Mouse (Mus musculus) cerebral cortex, adult 2 months (tissue): Measurements from ENCODE around the gene Dctn2.

Experiments
- WGBS: fragments of 180-500 bp; shearing (Covaris S2); methylation state at CpG from one replicate; pipeline ENCODE4 v1.1.7; 2018; 5-methylcytosine and 5-hydroxymethylcytosine counted together

Dctn2 gene

DNA sequence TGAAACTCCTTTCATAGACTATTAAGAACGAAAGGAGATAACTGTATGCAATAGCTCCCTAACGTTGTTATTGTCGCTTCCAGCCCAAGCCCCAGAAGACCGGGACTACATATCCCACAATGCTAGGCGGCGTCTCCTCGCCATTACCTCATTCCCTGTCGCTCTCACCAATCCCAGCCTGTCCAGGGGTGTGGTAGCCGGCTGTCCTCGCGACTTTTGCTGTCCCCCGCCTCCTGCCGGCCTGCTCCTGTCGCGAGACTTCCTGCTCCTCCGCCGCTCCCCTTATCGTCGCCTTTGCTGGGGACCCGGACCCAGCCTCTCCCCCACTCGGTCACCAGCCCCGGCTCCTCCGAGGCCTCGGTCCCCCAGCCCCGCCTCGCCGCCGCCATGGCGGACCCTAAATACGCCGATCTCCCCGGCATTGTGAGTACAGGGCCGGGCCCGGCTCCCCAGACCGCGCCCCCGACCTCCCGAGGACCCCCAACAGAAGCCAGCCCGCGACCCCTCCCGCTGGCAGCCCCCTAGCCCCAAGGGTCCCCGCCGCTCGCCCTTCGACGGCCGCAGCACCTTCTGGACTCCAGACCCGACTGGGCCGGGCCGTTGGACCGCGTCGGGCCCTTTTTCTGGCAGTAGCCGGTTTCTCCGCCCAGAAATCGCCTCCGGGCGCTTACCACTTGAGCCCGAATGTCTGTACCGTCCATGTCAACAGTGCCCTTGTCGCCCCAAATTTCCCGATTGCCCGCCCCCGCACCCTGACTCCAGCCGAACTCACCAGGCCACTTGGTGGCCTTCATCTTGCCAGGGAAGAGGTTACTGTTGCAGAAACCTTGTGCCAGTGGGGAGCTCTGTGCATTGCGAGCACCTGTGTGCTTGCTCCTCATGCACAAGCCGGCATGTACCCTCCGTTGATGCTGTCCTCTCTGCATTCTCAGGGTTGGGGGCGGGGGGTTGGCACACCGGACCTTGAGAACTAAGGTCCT is at the start of gene Dctn2:
Gene Dctn2 (plus strand): TSS at position 257 of the 980 bp plus-strand sequence.
- WGBS: under 1% methylated on average over 70 of the region's 70 CpGs

DNA sequence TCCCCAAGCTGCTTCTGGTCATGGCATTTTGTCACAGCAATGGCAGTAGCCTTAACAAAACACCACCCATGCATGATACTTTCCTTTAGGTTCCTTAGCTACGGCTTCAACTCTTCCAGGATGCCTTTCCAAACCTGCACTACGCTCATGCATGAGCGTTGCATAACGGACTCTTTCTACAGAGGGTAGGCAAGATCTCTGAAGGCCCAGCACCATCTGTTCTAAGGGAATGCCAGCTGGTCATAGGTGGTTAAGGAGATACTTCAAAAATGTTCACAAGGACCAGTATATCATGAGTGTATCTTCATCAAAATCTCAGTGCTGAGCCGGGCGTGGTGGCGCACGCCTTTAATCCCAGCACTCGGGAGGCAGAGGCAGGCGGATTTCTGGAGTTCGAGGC is 49.7 kb upstream of the Dctn2 start:
- WGBS: 66% methylated on average over 11 of the region's 11 CpGs

DNA sequence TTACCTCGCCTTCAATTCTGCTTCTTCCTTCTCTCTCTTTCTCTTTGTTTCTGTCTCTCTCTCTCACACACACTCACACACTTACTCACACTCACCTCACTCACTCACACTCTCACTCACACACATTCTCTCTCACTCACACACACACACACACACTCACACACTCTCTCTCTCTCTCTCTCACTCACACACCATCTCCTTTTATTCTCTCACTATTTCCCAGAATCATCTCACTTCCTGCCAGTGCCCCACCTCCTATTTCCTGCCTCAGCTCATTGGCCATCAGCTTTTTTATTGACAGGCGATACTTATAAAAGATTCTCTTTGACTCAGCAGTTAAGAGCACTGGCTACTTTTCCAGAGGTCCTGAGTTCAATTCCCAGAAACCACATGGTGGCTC is 47.8 kb upstream of the Dctn2 start:
- 98% methylated on average over 2 of the region's 2 CpGs for WGBS

DNA sequence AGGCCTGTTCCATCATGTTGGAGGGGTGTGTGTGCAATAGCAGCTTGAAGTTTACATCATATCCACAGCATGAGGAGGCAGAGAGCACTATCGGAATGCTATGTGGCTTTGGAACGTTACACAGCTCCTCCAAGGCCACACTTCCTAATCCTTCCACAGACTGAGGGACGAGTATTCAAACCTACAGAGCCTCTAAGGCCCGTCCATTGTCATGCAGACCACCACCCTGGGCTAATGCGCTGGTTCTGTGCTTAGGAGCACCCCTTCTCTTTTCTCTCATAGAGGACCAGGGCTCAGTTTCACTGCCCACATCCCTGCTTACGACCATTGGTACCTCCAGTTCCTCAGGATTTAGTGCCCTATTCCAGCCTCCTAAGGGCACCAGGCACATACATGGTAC is 41.0 kb upstream of the Dctn2 start:
- WGBS: 46% methylated on average over 6 of the region's 6 CpGs

DNA sequence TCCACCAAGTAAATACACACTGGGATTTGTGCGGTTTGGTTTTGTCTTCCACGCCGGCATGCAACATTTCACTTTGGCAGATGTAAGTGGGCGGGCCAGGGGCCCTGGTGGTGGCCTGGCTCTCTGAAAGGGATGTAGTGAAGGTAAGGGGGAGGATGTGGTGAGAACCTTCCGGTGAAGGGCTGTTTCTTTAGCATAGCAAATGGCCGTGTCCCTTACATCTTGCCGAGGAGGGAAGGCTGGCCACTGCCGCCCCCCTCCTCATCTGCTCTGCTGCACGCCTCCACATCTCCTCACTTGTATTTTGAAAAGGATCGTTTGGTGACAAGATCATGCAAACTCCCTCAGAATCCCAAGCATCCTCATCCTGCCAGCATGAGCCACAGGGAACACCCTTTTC is 40.4 kb upstream of the Dctn2 start:
- WGBS: 35% methylated on average over 10 of the region's 10 CpGs

DNA sequence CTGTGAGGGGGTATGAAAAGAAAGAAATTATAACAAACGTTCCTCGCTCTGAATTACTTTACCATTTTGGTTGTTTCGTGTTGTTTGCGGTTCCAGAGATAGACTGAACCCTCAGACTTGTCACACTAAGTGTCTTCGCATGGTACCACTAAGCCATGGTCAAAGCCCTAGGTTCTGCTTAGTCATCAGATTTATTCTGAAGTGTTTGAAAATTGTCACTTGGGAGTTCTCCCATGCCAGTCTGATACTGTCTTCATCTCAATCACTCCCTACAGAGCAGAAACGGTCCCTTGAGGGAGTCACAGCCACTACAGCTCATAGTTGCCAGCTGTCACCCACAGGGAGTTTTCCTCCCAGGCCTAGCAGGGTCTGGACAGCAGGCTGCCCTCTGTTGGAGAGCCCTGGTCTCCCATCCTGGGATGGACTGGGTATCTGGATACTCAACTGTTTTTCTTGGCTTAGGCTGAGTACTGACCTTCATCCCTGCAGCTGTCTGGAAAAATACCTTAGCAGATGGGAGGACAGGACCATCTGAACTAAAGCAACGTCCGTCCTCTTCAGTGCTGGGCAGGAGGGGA is 39.8 kb upstream of the Dctn2 start:
- 51% methylated on average over 8 of the region's 8 CpGs for WGBS

DNA sequence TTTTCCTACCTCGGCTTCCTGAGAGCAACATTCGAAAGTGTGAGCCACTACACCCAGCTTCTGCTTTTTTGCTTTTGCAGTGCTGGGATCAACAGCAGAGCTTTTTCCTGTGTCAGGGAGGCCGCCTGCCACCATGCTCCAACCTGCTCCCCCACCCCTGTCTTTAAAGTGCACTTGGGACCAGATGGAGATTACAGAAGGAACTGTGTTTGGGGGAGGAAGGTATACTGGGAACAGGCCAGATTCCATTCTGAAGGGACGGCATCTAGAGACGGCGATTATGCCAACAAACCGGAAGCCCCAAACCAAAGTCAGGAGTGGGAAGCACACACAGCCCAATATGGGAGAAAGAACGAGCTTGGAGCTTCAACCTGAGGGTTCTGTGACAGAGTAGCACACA is 39.0 kb upstream of the Dctn2 start:
- WGBS: 40% methylated on average over 8 of the region's 8 CpGs

DNA sequence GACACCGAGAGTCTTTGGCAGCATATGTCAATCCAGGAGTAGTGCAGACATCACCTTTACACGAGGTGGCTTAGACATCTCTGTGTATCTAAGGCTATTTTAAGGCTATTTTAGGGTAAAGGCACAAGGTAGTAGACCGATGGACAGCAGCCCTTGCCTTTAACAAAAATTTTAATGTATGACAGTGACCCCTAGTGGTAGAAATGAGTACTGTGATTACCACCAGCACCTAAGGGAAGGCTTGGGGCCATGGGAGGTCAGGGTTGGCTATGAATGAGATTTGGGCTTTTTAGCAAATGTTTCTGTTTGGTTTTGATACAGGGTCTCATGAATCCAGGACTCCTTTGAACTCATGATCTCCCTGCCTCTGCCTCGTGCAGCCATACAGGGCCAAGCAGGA is 37.3 kb upstream of the Dctn2 start:
- 13% methylated on average over 4 of the region's 4 CpGs for WGBS

DNA sequence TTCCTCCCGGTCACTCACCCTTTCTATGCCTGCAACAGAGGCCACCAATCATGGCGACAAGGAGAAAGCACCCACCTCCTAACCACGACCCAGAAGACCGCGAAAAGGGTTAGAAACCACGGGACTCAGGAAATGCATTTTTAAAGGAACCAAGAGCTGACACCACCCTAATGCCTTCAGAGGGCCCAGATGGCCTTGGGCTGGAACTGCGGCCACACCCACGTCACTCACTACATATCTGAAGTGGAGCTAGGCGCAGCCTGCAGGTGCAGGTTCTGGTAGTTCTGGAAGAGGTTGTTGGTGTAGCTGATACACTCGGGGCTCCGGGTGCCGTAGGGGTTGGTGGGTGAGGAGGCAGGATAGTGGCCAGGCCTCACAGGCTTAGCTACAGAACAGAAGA is 35.5 kb upstream of the Dctn2 start:
- 80% methylated on average over 12 of the region's 12 CpGs for WGBS

DNA sequence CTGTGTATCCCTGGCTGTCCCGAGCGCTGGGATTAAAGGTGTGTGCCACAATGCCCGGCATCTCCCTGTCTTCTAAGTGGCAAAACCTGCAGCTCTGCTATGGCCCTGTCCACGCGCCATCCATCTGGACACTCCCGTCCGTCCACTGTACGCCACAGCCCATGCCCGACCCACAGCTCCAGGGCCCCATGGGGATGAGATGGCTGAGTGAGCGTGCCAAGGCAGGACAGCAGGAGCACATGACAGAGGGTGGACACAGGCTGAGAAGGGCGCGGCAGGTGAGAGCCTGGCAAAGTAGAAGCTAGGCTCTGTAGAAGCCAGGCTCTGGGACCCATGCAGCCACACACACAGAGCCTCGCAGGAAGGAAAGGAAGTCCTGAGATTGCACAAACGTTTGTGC is 34.4 kb upstream of the Dctn2 start:
- 75% methylated on average over 14 of the region's 14 CpGs for WGBS

DNA sequence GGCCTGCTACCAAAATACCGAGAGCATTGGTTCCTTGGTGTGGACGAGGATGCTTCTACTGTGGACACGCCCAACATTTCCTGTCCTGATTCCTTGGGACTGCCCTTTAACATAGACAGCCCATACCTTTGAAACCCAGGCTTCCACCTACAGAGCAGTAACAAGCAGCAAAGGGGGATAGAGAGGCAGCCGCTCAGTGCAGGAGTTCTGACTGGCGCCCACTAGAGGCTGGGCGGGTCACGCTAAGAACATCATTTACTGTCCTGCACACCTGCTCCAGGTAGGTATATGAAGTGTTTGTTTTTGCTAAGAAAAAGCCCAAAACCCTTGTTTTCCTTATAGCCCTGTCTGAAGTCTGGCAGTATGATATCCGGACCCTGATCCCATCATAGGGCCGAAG is 33.0 kb upstream of the Dctn2 start:
- WGBS: 76% methylated on average over 9 of the region's 9 CpGs

DNA sequence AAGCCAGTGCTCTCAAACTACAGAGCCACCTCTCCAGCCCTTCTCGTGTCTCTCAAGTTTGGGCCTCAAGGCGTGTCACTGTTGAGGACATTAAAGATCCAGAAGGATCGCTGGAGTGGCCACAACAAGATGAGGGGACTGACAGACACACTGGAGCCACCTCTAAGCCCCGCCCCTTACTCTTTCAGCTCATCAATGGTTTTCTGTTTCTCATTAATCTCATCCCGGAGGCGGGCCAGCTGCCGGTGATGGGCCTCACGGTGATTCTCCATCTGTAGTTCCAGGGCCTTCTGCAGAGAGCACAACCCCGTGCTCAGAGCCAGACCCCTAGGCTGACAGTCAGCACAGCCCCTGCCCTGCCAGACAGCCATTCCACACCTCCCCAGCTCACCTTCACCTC is 29.6 kb upstream of the Dctn2 start:
- 45% methylated on average over 9 of the region's 9 CpGs for WGBS

DNA sequence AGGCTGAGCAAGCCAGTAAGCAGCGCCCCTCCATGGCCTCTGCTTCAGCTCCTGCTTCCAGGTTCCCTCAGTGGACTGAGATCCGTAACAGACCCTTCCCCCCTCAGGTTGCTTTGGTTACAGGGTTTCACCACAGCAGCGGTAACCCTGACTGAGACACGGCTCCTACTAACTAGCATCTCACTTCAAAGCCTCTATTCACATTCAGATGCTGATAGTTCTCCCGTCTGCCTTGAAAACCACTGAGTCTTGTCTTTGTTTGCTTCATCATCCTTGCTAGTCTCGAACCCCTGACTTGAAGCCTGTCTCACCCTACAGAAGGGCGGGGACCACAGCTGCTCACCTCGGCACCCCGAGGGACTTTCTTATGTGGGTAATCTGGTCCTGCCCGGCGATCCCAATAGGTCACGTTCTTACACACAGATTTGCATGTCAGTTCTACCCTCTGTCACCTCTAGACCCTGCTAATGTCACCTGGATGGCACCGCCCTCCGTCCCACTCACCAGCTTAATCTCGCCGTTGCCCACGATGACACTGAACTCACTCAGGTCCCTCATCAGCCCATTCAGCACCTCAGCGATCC is 27.8 kb upstream of the Dctn2 start:
- WGBS: 71% methylated on average over 18 of the region's 18 CpGs

DNA sequence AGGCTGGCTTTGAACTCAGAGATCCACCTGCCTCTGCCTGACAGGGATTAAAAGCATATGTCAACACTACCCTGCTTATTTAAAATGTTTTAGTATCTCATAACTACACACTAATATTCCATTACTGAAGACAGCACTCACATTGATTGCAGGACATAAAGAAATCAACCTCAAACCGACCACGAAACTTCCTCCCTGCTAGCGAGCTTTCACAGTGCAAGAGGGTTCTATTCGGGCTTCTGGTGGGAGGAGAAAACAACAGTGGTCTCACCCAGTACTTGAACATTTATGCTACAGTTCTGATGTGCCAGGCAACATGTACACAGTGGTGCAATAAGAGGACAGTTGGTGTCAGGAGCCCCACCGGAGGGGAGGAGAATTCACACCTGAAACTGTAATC is 15.4 kb upstream of the Dctn2 start:
- 75% methylated on average over 5 of the region's 5 CpGs for WGBS

DNA sequence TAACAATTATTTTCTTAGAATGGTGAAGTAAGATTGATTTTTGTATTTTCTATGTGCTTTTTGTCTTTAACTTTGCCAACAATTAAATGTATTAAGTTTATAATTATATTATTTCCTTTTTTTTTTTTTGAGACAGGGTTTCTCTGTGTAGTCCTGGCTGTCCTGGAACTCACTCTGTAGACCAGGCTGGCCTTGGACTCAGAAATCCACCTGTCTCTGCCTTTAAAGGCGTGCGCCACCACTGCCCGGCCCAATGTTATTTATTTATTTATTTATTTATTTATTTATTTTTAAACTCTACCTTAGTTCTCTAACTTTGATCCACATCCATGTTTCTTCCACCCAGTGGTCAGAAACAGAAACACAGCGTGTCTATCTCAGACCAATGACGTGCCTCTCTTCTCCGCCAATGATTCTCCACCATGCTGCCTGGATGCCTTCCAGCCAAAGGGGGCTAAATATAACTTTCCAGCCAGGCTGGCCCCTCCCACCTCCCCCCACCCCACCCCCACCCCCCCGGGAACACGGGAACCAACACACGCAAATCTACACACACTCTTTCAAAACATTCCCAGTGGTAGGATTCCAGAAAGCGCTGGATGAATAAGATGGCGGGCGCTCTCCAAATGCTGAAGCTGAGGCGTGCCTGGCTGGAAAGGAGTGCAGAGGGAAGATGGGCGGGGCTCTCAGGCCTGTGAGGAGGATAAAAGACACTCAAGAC is 10.4 kb upstream of the Dctn2 start:
- WGBS: 23% methylated on average over 14 of the region's 14 CpGs

DNA sequence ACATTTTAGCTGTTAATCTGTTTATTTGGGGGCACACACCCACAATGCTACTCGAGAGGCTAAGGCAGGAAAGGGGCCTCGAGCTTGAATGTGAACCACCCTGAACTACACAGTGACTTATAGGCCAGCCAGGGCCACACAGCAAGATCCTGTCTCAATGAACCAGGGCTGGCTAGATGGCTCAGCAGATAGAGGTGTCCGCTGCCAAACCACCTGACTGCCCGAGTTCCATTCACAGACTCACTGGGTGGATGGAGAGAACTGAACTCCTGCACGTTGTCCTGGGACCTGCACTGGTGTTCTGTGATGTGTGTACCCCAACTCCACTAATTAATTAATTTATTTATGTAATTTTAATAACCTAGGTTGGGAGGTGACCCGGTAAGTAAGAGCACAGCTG is 8.4 kb upstream of the Dctn2 start:
- WGBS: 63% methylated on average over 6 of the region's 6 CpGs

DNA sequence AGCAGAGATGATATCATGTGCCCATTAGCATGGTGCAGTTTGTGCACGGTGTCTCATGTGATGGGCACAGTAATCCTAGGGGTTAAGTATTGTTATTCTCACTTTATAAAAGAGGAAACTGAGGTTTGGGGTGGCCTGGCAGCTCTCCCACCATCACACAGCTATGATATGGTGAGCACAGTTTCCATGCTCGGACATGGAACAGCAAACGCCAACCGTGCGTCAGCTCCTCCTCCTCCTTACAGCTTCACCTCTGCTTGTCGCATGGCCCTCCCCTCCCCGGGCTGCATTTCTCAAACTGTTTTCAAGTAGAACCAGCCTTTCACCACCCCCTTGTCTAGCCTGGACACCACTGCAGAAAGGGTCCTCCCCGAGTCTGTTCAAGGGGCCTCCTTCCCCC is 7.7 kb upstream of the Dctn2 start:
- WGBS: 36% methylated on average over 8 of the region's 8 CpGs

DNA sequence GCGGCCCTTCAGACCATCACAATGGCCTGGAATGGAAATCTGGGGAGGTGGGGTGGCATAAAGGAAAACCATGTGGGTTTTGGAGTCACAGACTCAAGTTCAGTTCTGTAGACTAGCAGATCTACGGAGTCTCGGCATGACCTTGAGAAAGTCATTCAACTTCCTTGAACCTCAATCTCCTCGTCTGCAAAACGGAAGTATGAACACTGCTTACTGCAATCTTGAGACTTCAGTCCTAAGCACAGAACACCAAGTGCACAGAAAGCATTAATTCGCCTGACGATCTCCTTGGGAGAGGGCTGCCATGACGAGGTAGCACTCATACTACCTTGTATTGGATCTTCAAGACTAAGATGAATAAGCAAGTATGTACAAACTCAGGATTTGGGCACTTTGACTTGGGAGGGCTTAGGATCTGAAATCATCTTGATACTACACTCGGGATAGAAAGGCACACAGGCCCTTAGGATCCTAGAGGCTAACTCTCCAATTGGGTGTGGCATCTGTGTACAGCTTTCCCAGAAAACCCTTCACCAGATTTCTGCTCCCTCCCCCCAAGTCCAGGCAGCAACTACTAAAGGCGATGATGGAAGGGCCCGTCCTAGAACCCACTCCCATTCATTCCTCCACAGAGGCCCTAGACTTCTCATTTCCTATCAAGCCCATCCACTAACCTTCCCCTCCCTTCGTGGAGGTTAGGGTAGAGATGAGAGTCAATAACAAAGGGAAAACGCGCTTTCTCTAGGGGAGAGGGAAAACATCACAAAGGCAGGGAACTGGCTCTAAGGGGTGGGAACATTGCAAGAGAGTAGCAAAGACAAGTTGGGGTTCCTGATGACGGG is 4.2 kb upstream of the Dctn2 start:
- WGBS: 37% methylated on average over 15 of the region's 15 CpGs

DNA sequence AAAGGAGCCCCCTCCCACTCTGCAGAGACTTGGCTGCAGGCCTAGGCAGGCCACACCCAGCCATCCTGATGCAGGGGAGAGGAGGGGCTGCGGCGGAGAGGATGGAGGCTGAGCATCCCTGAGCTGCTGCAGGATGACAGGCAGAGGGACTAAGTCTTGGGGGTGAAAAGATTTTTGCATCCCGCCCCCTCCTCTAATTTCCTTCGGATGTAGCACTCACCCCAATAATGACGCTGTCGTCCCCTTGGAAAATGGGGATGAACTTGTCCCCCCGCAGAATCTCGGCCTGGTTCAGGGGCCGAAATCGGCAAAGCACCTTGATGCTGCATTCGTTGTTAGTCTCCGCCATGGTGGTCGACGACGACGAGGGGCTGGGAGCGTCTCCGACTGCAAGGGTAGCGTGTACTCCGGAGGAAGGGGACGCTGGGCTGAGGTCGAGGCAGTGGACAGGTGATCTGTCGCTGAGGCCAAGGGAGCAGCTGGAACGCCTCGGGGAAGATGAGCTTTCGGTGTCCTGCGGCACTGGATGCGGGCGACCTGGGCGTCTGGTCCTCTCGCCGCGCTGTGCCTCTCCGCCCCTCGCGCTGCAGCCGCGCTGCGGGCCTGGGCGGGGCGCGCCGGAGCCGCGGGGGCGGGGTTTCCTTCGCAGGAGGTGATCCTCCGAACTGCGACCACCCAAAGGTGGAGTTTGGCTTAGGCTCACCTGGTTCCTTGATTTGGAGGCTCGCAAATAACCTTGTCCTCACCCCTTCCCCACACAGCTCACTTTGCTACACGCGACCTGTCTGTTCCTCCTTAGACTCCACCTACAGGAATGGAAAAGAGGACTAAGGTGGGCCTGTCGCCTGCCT is 3.4 kb upstream of the Dctn2 start, which contains the start of gene Kif5a:
Gene Kif5a (minus strand): TSS at position 801 of the 851 bp plus-strand sequence.
- 2% methylated on average over 53 of the region's 53 CpGs for WGBS

DNA sequence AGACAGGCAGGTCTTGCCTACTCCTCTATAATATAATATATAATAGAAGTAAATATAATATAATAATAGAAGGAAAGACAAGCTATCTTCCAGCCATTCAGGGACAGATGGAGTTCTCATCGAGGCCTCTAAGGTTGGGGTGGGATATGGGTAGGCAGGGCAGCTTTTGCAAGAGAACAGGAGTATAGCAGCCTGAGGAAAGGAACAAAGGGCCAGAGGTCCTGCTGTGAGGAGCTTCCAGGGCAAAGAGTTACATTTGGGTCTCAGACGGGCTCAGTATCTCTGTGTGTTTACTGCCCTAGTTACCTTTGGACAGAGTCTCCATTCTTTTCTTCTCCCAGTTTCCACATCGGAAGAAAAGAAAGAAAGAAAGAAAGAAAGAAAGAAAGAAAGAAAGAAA is 2.5 kb upstream of the Dctn2 start:
- 42% methylated on average over 3 of the region's 3 CpGs for WGBS
